Mouse (Mus musculus) limb, embryonic 11.5 days (tissue): ENCODE data around the gene Dscaml1. TPM values are rescaled to one million over a fixed set of nuclear protein-coding genes. Genes with fewer than 3 reads are reported as not detected.
A peak's percentile ranks its signal among the peaks of the same experiment; 100 is the strongest.

Experiments used
- ATAC-seq: fragments of 200-750 bp; cut with Nextera tagmentation; 2 replicates; pipeline ENCODE4 v1.8.0; 2017; ENCODE audit warnings: low read depth; ENCODE audit not compliant: insufficient number of reproducible peaks, low FRiP score, low TSS enrichment
- DNase-seq: peaks from one replicate; pipeline ENCODE4 v3.0.0-alpha.2; 2015; ENCODE audit warnings: low spot score
- H3K27ac ChIP-seq: fragments of 300-500 bp; sonication (generic); replicated peaks from 2 replicates; pipeline ENCODE4 v1.5.1; 2014; ENCODE audit warnings: low read depth, mild to moderate bottlenecking, low read length
- H3K27me3 ChIP-seq: fragments of 300-500 bp; sonication (generic); 2 replicates; pipeline ENCODE4 v1.6.1; 2014; ENCODE audit warnings: mild to moderate bottlenecking, low read length, mixed read lengths; ENCODE audit not compliant: control insufficient read depth, insufficient read depth
- H3K36me3 ChIP-seq: fragments of 300-500 bp; sonication (generic); 2 replicates; pipeline ENCODE4 v1.6.1; 2014; ENCODE audit warnings: mild to moderate bottlenecking, low read length, moderate library complexity, mixed read lengths; ENCODE audit not compliant: control insufficient read depth, insufficient read depth
- H3K4me1 ChIP-seq: fragments of 300-500 bp; sonication (generic); 2 replicates; pipeline ENCODE4 v1.6.1; 2014; ENCODE audit warnings: low read length, mixed read lengths; ENCODE audit not compliant: control insufficient read depth, insufficient read depth
- H3K4me2 ChIP-seq: fragments of 300-500 bp; sonication (generic); 2 replicates; pipeline ENCODE4 v1.6.1; 2014; ENCODE audit warnings: low read depth, mild to moderate bottlenecking, moderate library complexity; ENCODE audit not compliant: severe bottlenecking
- H3K4me3 ChIP-seq: fragments of 300-500 bp; sonication (generic); 2 replicates; pipeline ENCODE4 v1.5.1; 2014; ENCODE audit warnings: low read depth, low read length
- H3K9ac ChIP-seq: fragments of 300-500 bp; sonication (generic); 2 replicates; pipeline ENCODE4 v1.6.1; 2014; ENCODE audit warnings: mild to moderate bottlenecking, low read length
- H3K9me3 ChIP-seq: fragments of 300-500 bp; sonication (generic); 2 replicates; pipeline ENCODE4 v1.6.1; 2016; ENCODE audit warnings: low read length; ENCODE audit not compliant: control insufficient read depth
- WGBS: fragments of 180-500 bp; shearing (Covaris S2); extraction: QIAGEN DNeasy Blood & Tissue Kit; methylation state at CpG from one replicate; pipeline ENCODE4 v1.1.7; 2014; 5-methylcytosine and 5-hydroxymethylcytosine counted together
- polyA plus RNA-seq: library from polyadenylated mRNA; unstranded; fragments of >200 nt; fragmentation: Nextera tagmentation; extraction: Ambion mirVana; gene quantifications from 2 replicates; pipeline ENCODE4 v1.2.1, GENCODE M21; 2014

Gene Dscaml1
- polyA plus RNA-seq, 1 experiment from 2014 or later = 0.11 TPM

DNA sequence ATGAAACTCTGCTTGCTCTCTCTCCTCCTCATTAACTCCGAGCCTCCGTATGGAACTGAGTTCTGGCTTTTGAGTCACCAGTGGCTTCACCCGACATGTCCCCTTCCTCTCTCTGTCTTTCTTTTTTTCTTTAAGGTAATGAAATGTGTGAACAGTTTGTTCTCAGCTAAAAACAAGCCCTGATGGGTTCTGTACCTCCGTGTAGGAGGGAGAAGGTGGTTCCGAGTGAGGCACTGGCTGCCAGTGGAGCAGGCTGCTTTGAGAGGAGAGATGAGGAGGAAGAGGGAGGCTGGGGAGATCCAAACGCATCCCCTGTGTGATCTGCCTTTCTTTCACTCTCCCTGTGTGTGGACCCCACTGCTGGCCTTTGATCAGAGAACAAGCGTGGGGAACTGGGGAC is 111.2 kb downstream of the Dscaml1 start:
- Histone ChIP-seq H3K27me3 (no peaks in the 10 kb centered on the region), H3K4me3 (no peak overlapping the region), H3K27ac (no peak overlapping the region), H3K9ac (no peak overlapping the region), H3K9me3 (no peaks in the 10 kb centered on the region), H3K36me3 (no peaks in the 10 kb centered on the region), H3K4me2 (no peak overlapping the region), H3K4me1 (no peaks in the 10 kb centered on the region)
- WGBS = 67% methylated on average over 7 of the region's 7 CpGs
- ATAC-seq (no peak), DNase-seq (no peak)

DNA sequence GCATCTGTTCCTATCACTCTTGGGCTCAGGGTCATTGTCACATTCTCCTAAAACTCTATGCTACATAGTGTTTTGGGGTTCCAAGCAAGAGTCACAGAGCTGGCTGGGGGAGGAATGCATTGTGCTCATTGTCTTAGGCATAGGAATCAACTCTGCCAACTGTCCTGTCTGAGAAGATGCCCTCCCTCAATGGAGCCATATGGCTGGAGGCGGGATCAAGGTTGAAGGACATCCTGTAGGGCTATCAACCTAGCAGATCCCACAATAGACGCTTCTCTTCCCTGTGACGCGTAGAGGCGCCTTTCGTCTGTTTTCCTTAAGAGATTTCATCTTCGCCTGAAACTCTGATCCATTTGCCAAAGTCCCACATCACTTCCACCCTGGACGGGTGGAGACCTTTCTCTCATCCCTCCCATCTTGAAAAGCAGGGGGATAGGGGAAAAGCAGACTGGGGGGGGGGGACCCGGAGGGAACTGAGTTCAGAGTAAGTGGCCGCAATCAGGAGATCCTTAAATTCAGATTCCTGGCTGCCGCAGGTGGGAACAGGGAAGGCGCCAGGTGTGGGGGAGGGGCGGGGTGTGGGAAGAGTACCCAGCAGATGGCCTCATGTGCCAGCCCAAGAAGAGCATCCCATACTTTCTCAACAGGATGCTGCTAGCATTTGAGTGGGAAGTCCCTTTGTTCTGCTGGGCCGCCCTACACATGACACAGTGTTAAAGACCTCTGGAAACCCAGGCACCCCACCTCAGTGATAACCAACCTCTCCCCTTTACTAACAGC is 113.0 kb downstream of the Dscaml1 start:
- 77% methylated on average over 14 of the region's 14 CpGs for WGBS
- H3K9me3 ChIP-seq = no peaks in the 10 kb centered on the region
- no peak overlapping the region for H3K4me2 ChIP-seq
- H3K4me1 ChIP-seq = no peaks in the 10 kb centered on the region
- DNase-seq (no peak), ATAC-seq (no peak)
- no peak overlapping the region for H3K4me3 ChIP-seq
- H3K27me3 ChIP-seq = no peaks in the 10 kb centered on the region
- H3K36me3 ChIP-seq = no peaks in the 10 kb centered on the region
- H3K27ac ChIP-seq = no peak overlapping the region
- H3K9ac ChIP-seq = no peak overlapping the region

DNA sequence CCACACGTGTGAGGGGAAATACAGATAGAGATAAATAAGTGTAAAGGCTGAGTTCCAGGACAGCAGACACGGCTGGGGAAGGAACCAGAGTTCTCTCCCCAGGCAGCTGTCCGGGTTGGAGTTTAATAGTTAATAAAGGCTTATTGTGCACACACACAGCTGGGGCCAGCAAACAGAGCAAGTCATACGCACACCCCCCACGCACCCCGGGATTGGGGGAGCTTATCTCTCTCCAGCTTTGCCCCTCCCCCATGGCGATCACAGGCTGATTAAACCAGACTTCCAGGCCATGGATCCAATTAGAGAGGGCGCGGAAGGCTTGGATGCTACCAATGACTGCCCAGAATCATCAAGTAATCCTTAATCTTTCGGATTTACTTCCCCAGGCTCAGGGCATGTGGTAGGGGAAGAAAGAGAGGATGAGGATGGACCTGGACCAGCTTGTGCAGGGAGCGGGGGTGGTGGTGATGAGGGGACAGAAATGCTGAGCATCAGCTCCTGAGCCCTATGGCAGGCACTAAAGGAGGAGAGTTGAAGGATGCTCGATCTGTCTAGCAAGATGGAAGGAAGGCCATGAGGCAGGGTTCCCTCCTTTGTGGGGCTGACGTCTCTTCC is 119.7 kb downstream of the Dscaml1 start:
- Histone ChIP-seq H3K9ac (no peak overlapping the region), H3K9me3 (no peaks in the 10 kb centered on the region), H3K27ac (no peak overlapping the region), H3K27me3 (no peaks in the 10 kb centered on the region), H3K4me2 (no peak overlapping the region), H3K4me3 (no peak overlapping the region), H3K4me1 (no peaks in the 10 kb centered on the region; the same call in 1 of the 2 replicates), H3K36me3 (no peaks in the 10 kb centered on the region)
- no peak for DNase-seq
- no peak for ATAC-seq
- WGBS = 59% methylated on average over 13 of the region's 13 CpGs

DNA sequence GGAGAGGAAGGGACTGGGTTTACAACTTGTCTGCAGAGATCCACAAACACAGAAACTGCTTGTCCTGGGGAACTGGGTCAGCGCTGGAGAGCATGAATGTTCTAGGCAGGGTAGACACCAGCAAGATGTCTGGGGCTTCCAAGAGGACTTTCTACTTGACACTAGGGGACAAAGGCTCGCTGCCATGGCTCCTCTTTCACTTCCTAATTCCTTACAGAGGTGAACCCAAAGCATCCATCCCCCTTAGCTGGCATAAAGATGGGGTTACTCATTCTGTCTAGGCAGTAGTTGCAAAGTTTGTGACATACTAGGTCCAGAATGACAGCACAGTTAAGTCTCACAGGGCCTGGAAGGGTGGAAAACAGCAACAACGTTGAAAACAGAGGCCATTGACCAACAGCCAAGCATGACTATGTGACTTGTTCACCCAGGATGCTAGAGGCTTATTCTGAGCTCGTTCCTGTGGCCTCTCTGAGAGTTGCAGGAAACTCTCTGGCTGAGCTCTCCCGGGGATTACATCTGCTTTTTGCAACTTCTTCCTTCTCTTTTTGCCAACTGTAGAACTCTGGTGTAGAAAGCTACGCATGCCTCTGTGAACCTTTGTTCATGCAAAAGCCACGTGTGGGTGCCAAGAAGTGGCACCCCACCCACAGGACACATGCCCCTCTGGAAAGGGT is 120.6 kb downstream of the Dscaml1 start:
- no peak overlapping the region for H3K27ac ChIP-seq
- H3K9me3 ChIP-seq = no peaks in the 10 kb centered on the region
- no peak overlapping the region for H3K4me3 ChIP-seq
- no peak overlapping the region for H3K4me2 ChIP-seq
- no peaks in the 10 kb centered on the region for H3K36me3 ChIP-seq
- ATAC-seq (no peak), DNase-seq (no peak)
- no peak overlapping the region for H3K9ac ChIP-seq
- 81% methylated on average over 7 of the region's 7 CpGs for WGBS
- no peaks in the 10 kb centered on the region; the same call in 1 of the 2 replicates for H3K4me1 ChIP-seq
- no peaks in the 10 kb centered on the region for H3K27me3 ChIP-seq

DNA sequence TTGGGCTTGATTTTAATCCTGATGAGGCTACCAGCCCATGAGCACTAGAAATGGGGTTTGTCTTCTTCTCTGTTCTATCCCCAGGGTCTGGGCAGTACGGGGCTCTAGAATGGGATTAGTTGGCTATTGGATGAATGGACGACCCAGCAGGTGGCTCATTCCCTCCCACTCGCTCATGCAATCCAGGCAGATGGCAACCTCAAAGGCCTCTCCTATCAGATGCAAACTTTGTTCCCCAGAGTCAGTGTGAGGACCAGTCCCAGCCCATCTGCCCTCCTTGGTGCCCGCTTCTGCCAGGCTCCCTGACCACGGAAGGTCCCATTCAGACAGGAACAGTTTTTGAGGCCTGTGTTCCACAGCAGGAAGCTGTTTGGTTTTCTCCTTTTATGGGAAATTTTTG is 123.4 kb downstream of the Dscaml1 start:
- no peak for ATAC-seq
- Histone ChIP-seq H3K27ac (no peak overlapping the region), H3K9ac (no peak overlapping the region), H3K9me3 (no peaks in the 10 kb centered on the region), H3K4me1 (no peaks in the 10 kb centered on the region; the same call in 1 of the 2 replicates), H3K36me3 (no peaks in the 10 kb centered on the region), H3K4me2 (no peak overlapping the region), H3K27me3 (no peaks in the 10 kb centered on the region), H3K4me3 (no peak overlapping the region)
- WGBS = 46% methylated on average over 5 of the region's 5 CpGs
- DNase-seq = no peak

DNA sequence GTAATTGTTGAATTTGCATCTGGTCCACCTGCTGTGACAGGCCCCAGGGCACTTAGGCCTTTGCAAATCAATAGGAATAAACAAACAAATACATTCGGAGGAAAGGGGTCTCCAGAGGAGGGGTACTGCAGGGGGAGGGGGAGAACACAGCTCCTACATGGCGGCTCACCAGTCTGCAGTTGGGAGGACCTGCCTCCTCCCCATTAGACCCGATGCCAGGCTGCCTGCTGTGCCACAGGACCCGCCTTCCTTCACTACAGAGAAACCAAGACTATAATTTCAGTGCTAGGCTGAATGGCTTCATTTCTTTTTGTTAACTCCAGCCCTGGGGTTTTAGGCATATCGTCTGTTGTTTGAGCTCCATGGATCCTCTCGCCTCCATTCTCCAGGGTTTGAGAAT is 123.8 kb downstream of the Dscaml1 start:
- ATAC-seq = no peak
- Histone ChIP-seq H3K27ac (no peak overlapping the region), H3K36me3 (no peaks in the 10 kb centered on the region), H3K4me2 (no peak overlapping the region), H3K9ac (no peak overlapping the region), H3K27me3 (no peaks in the 10 kb centered on the region), H3K4me3 (no peak overlapping the region), H3K9me3 (no peaks in the 10 kb centered on the region), H3K4me1 (peaks cover 3% of the 10 kb centered on the region)
- 49% methylated on average over 6 of the region's 6 CpGs for WGBS
- no peak for DNase-seq

DNA sequence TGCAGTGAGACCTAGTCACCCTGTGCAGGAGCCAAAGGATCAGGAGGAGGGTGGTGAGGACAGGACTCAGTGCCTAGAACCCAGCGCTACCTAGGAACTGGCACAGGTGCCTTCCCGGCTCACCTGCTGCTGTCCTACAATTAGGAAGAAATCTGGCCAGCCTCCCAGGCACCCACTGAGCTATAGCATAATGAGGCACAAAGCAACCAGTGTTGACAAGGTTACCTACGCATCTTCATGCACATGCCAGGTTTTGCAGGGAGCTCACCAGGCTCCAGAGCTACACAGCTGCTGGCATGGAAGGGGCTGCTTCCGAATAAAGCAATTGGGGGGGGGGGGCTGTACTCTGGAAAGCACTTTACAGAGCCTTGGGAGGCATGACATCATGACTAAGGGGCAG is 124.2 kb downstream of the Dscaml1 start:
- H3K4me1 ChIP-seq = peaks cover 3% of the 10 kb centered on the region
- H3K27ac ChIP-seq = no peak overlapping the region
- no peak overlapping the region for H3K9ac ChIP-seq
- DNase-seq (no peak), ATAC-seq (no peak)
- WGBS = 71% methylated on average over 4 of the region's 4 CpGs
- no peaks in the 10 kb centered on the region for H3K36me3 ChIP-seq
- no peak overlapping the region for H3K4me3 ChIP-seq
- no peaks in the 10 kb centered on the region for H3K9me3 ChIP-seq
- H3K4me2 ChIP-seq = no peak overlapping the region
- H3K27me3 ChIP-seq = no peaks in the 10 kb centered on the region

DNA sequence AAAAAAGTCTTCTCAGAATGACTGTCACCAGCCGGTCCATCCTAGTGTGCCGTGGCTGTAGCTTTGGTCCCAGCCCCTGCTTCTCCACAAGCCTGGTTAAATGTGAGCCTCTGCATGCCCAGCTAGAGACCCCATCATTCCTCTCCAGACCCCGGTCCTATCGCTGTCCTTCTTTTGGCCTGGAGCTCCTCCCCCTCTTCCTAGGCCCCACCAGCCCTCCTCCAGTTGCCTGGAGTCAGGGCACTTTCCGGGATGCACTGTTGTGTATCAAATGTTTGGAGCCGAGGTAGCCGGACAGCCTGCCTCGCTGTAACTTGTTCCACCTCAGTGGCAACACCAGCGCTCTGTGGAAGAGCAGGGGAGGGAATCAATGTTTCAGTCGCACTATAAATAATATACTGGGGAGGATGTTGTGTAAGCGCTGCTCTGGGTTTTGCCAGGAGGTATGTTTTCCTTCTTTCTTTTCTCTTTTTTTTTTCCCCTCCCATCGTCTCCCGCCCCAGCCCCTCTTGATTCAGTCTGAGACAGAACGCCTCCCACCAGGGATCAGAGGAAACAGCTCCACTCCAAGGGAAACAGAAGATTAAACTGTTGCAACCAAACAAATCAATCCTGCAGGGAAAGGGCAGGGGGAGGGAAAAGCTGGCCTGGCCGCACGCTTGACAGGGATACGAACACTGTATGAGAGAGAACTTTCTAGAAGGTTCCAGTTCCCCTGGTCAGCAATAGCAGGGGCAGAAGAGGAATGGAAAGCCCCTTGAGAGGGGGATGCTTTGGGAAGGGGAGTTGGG is 128.8 kb downstream of the Dscaml1 start:
- WGBS = 28% methylated on average over 17 of the region's 17 CpGs
- peak; percentile 58 for DNase-seq
- no peak overlapping the region for H3K27ac ChIP-seq

More for the DNA sequence above, 128.8 kb downstream of the Dscaml1 start:
- H3K9ac ChIP-seq = no peak overlapping the region
- peak overlapping the region; percentile 11; the same call in 1 of the 2 replicates for H3K4me2 ChIP-seq
- ATAC-seq = peak; percentile 73; the same call in 1 of the 2 replicates
- peaks cover 3% of the 10 kb centered on the region; the same call in 1 of the 2 replicates for H3K4me1 ChIP-seq
- H3K27me3 ChIP-seq = no peaks in the 10 kb centered on the region
- H3K9me3 ChIP-seq = no peaks in the 10 kb centered on the region
- no peak overlapping the region for H3K4me3 ChIP-seq
- no peaks in the 10 kb centered on the region for H3K36me3 ChIP-seq
